Mouse (Mus musculus) ES-Bruce4 (cell line): ENCODE measurements around the gene Myo18b. TPM values are rescaled to one million over a fixed set of nuclear protein-coding genes. Genes with fewer than 3 reads are reported as not detected.

ENCODE experiments used
- H3K27ac ChIP-seq: 2 replicates; pipeline ENCODE4 v1.5.1; 2012; ENCODE audit warnings: low read length, inconsistent platforms; ENCODE audit not compliant: insufficient read depth
- H3K27me3 ChIP-seq: 2 replicates; pipeline ENCODE4 v1.6.1; 2012; ENCODE audit warnings: mild to moderate bottlenecking, low read length, inconsistent platforms; ENCODE audit not compliant: control insufficient read depth, poor library complexity, insufficient read depth, severe bottlenecking
- H3K36me3 ChIP-seq: 2 replicates; pipeline ENCODE4 v1.6.1; 2012; ENCODE audit warnings: inconsistent platforms, mild to moderate bottlenecking, low read length, moderate library complexity; ENCODE audit not compliant: control insufficient read depth, poor library complexity, insufficient read depth, severe bottlenecking
- H3K4me1 ChIP-seq: one replicate; pipeline ENCODE4 v1.8.1; 2011; ENCODE audit warnings: low read length; ENCODE audit not compliant: control insufficient read depth, insufficient read depth
- H3K4me3 ChIP-seq: 2 replicates; pipeline ENCODE4 v1.5.1; 2011; ENCODE audit warnings: low read depth, mild to moderate bottlenecking, low read length
- H3K9ac ChIP-seq: 2 replicates; pipeline ENCODE4 v1.6.1; 2012; ENCODE audit warnings: low read depth, mild to moderate bottlenecking, inconsistent platforms; ENCODE audit not compliant: poor library complexity, severe bottlenecking
- H3K9me3 ChIP-seq: replicated peaks from 2 replicates; pipeline ENCODE4 v1.6.1; 2012; ENCODE audit warnings: mild to moderate bottlenecking, low read length, inconsistent platforms; ENCODE audit not compliant: control insufficient read depth, poor library complexity, insufficient read depth, severe bottlenecking
- CTCF ChIP-seq: IDR thresholded peaks from one replicate; pipeline ENCODE4 v1.8.1; 2011; ENCODE audit warnings: low read depth, low read length
- EP300 ChIP-seq: IDR thresholded peaks from 2 replicates; pipeline ENCODE4 v1.6.1; 2011; ENCODE audit warnings: low read depth, low read length; ENCODE audit not compliant: insufficient read depth
- POLR2A ChIP-seq: IDR thresholded peaks from one replicate; pipeline ENCODE4 v1.8.1; 2011; ENCODE audit warnings: low read length; ENCODE audit not compliant: insufficient read depth
- polyA plus RNA-seq: library from polyadenylated mRNA; stranded (reverse); fragments of >200 nt; gene quantifications from 2 replicates; pipeline ENCODE4 v1.2.4, GENCODE M21; 2011; ENCODE audit warnings: low read depth; ENCODE audit not compliant: missing spikeins, insufficient read depth, insufficient read length

Gene Myo18b
- polyA plus RNA-seq, 1 experiment = 0.69 TPM

DNA sequence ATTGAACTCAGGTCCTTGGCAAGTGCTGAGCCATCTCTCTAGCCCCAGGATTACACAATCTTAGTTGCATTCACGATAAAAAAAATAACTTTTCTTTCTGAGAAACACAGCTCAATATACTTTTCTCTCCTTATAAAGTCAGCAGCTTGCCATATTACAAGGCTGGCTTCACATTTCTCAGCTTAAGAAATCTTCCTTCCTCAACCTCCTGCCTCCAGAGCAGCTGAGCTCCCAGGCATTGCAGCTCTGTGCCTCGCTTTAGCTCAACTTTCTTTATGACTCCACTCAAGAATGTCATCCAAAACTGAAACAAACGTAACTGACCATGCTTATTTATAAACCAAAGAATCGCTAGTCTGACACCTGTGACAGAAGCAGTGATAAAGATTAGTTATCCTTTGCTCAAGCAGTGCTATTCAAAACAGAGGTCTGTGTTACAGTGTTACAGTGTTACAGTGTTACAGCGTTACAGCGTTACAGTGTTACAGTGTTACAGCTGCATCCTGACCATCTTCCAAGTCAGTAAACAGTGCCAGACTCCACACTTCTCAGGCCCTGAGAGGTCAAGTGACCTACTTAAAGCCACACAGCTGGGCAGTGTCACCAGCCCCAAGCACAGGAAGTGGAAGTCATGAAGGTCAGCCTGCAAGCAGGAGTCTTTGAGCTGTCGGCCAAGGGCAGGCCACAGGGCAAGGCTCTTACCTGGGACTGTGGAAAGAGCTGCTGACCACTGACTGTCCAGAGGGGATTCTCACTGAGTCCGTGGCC lies 181.3 kb downstream of the Myo18b start:
- Histone ChIP-seq H3K27ac (no peak overlapping the region), H3K9ac (no peak overlapping the region), H3K36me3 (no peaks in the 10 kb centered on the region), H3K9me3 (no peaks in the 10 kb centered on the region), H3K27me3 (no peaks in the 10 kb centered on the region), H3K4me1 (peaks cover 2% of the 10 kb centered on the region), H3K4me3 (no peak overlapping the region)
- TF ChIP-seq CTCF = no peak
- no peak for TF ChIP-seq EP300
- no peak for TF ChIP-seq POLR2A

DNA sequence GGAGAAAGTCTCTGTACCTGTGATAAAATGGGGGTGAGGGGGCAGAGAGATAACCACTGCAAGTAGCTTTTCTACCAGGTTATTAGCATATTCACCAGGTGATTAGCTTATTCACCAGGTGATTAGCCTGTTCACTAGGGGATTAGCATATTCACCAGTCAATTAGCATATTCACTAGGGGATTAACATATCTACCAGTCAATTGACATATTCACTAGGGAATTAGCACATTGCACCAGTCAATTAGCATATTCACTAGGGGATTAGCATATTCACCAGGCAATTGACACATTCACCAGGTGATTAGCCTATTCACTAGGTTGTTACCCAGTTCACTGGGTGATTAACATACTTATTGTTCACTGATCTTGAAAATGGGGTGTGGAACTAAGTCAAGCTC lies 186.3 kb downstream of the Myo18b start:
- no peaks in the 10 kb centered on the region for H3K4me1 ChIP-seq
- no peaks in the 10 kb centered on the region for H3K36me3 ChIP-seq
- H3K27ac ChIP-seq = no peak overlapping the region
- no peak for TF ChIP-seq CTCF
- no peaks in the 10 kb centered on the region for H3K27me3 ChIP-seq
- H3K4me3 ChIP-seq = no peak overlapping the region
- H3K9me3 ChIP-seq = no peaks in the 10 kb centered on the region
- H3K9ac ChIP-seq = no peak overlapping the region

DNA sequence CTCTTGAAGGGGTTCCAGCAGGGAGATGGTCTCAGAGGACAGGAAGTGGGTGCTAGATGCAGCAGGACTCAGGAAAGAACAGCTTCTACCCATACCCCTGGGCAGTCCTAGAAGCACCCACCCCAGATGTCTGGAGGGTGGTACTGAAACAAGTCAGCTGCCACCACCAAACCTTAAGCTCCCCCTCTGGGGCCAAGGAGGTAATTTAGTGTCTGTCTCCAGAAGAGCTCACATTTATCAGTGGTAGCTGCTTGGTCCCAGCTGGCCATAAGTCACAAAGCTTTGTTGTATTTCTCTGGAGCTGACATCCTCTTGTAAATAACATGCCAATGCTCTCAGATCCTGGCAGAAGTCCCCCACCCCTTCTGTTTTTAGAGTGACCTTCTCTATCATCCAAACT lies 187.7 kb downstream of the Myo18b start:
- H3K4me3 ChIP-seq = no peak overlapping the region
- no peak for TF ChIP-seq CTCF
- no peak for TF ChIP-seq POLR2A
- TF ChIP-seq EP300 = no peak
- H3K9me3 ChIP-seq = no peaks in the 10 kb centered on the region
- H3K4me1 ChIP-seq = no peaks in the 10 kb centered on the region
- H3K27ac ChIP-seq = no peak overlapping the region
- no peaks in the 10 kb centered on the region for H3K36me3 ChIP-seq
- H3K27me3 ChIP-seq = no peaks in the 10 kb centered on the region
- no peak overlapping the region for H3K9ac ChIP-seq

DNA sequence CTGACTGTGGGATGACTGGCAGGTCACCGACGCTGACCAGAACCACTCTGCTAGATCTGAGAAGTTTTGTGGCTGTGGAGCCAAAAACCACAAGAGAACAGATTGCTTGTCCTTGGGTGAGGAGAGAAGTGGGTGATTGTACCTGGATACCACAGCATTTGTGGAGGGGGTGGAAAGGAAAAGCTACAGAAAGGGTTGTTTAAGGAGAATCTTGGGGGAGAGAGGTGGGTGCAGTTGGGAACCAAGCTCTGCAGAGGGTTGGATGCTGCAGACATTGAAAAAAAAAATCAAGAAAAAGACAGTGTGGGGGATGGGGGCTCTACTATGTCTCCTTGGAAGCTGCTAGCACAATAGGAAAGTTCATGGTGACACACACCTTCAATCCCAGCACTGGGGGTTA lies 188.7 kb downstream of the Myo18b start:
- Histone ChIP-seq H3K4me1 (no peaks in the 10 kb centered on the region), H3K4me3 (no peak overlapping the region), H3K36me3 (no peaks in the 10 kb centered on the region), H3K27ac (no peak overlapping the region), H3K9me3 (no peaks in the 10 kb centered on the region), H3K9ac (no peak overlapping the region), H3K27me3 (no peaks in the 10 kb centered on the region)
- TF ChIP-seq POLR2A (no peak), EP300 (no peak), CTCF (no peak)

DNA sequence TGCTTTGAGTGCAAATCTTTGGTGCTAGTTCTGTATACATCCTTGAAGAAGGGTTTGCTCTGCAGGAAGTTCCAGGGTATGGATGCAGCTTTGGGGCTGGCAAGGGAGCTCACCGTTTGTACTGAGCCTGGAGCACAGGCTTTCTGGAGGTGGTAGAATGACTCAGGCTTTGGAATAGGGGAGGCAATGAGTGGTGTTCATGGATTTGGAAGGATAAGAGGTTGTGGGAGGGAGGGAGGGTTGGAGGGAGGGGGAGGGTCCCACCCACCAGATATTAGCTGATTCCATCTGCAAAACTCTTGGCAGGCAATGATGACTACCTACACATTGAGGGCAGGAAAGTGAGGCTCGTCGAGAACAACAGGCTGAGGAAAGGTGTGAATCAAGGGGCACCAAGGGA lies 195.4 kb downstream of the Myo18b start:
- H3K4me1 ChIP-seq = no peaks in the 10 kb centered on the region
- H3K27ac ChIP-seq = no peak overlapping the region
- no peaks in the 10 kb centered on the region for H3K36me3 ChIP-seq
- TF ChIP-seq CTCF = no peak
- no peak overlapping the region for H3K9ac ChIP-seq
- no peaks in the 10 kb centered on the region for H3K9me3 ChIP-seq
- no peaks in the 10 kb centered on the region for H3K27me3 ChIP-seq
- H3K4me3 ChIP-seq = no peak overlapping the region

DNA sequence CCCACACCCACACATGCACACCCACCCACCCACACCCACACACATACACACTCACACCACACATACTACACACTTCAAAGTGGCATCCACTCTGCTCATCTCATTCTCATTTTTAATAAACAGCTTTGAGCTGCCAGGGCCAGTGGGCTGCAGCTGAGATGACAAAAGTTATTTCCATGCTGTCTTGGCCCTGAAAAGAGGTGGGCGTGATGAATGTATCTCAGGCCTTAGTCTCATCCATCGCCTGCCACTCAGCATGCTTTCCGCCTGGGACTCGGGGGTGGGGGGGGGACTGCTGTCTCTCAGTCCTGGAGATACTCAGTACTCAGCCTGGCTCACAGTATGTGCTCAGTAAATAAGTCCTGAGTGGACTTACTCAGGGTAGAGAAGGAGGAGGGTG lies 199.5 kb downstream of the Myo18b start:
- Histone ChIP-seq H3K9ac (no peak overlapping the region), H3K27me3 (no peaks in the 10 kb centered on the region), H3K4me3 (no peak overlapping the region)

More for the DNA sequence above, 199.5 kb downstream of the Myo18b start:
- Histone ChIP-seq H3K27ac (no peak overlapping the region), H3K36me3 (no peaks in the 10 kb centered on the region), H3K4me1 (no peaks in the 10 kb centered on the region), H3K9me3 (no peaks in the 10 kb centered on the region)
- TF ChIP-seq EP300 (no peak), CTCF (no peak), POLR2A (no peak)
